Mouse (Mus musculus) CD8-positive naive resting alpha-beta T cell, adult 2 months (primary cell): Measurements from ENCODE around the gene Gstp1.

ENCODE experiments used
- DNase-seq, 2 experiments: peaks; one replicate each; pipeline ENCODE4 v3.0.0; 2022; ENCODE audit warnings: low read depth in 2 of 2, low spot score in 2 of 2

The Gstp1 gene

GRCm38 (mm10) chr19:4001752-4002151, 36.0 kb downstream of the Gstp1 start:
- no peak for DNase-seq

- DNase-seq = no peak
These were observed 36.7 kb downstream of the Gstp1 start for GRCm38 (mm10) chr19:4000949-4001525.

- DNase-seq = peak; percentile 93 to 97
These were observed 37.5 kb downstream of the Gstp1 start, which contains the start of the genes Nudt8 and Gm49405 for GRCm38 (mm10) chr19:4000119-4000900. TSS of gene Nudt8 (plus strand) at chr19:4000580. TSS of gene Gm49405 (plus strand) at chr19:4000626.

- DNase-seq = no peak
These were observed 38.6 kb downstream of the Gstp1 start for GRCm38 (mm10) chr19:3999121-3999730.

GRCm38 (mm10) chr19:3998335-3998734, 39.5 kb downstream of the Gstp1 start:
- DNase-seq = no peak

GRCm38 (mm10) chr19:3997231-3997630, 40.6 kb downstream of the Gstp1 start:
- no peak for DNase-seq

- DNase-seq = no peak
These were observed 41.0 kb downstream of the Gstp1 start for GRCm38 (mm10) chr19:3996747-3997146.

GRCm38 (mm10) chr19:3996106-3996505, 41.7 kb downstream of the Gstp1 start:
- no peak for DNase-seq

GRCm38 (mm10) chr19:3995505-3995904, 42.3 kb downstream of the Gstp1 start:
- DNase-seq = no peak

- no peak for DNase-seq
These were observed 42.9 kb downstream of the Gstp1 start for GRCm38 (mm10) chr19:3994932-3995331.

GRCm38 (mm10) chr19:3992416-3992815, 45.4 kb downstream of the Gstp1 start, which contains the start of gene Tbx10:
TSS of gene Tbx10 (plus strand) at chr19:3992752.
- no peak for DNase-seq

- DNase-seq = no peak
These were observed 45.8 kb downstream of the Gstp1 start for GRCm38 (mm10) chr19:3991966-3992365.

- no peak for DNase-seq
These were observed 46.2 kb downstream of the Gstp1 start for GRCm38 (mm10) chr19:3991562-3991961.

- no peak for DNase-seq
These were observed 47.0 kb downstream of the Gstp1 start for GRCm38 (mm10) chr19:3990804-3991203.

GRCm38 (mm10) chr19:3988750-3989149, 49.0 kb downstream of the Gstp1 start:
- DNase-seq = no peak

GRCm38 (mm10) chr19:3988066-3988465, 49.7 kb downstream of the Gstp1 start:
- DNase-seq = no peak

GRCm38 (mm10) chr19:3986334-3986733, 51.5 kb downstream of the Gstp1 start, which contains the start of gene Acy3:
TSS of gene Acy3 (plus strand) at chr19:3986570.
- no peak for DNase-seq
